Mouse (Mus musculus) cerebellum, adult 2 months (tissue): Measurements from ENCODE around the gene Whrn. TPM values are rescaled to one million over a fixed set of nuclear protein-coding genes. Genes with fewer than 3 reads are reported as not detected.
A peak's percentile ranks its signal among the peaks of the same experiment; 100 is the strongest.

ENCODE experiments used
- DNase-seq, 2 experiments: peaks; one replicate each; pipeline ENCODE4 v3.0.0; 2021
- H3K27ac ChIP-seq: fragments of 200-500 bp; 2 replicates; pipeline ENCODE4 v1.5.1; 2012; ENCODE audit warnings: low read length, control low read depth, inconsistent platforms; ENCODE audit not compliant: insufficient read depth
- H3K27me3 ChIP-seq: fragments of 200-500 bp; 2 replicates; pipeline ENCODE4 v1.6.1; 2012; ENCODE audit warnings: inconsistent platforms, mild to moderate bottlenecking, low read length, moderate library complexity; ENCODE audit not compliant: control insufficient read depth, insufficient read depth
- H3K4me1 ChIP-seq: fragments of 200-500 bp; 2 replicates; pipeline ENCODE4 v1.6.1; 2011; ENCODE audit warnings: low read length; ENCODE audit not compliant: control insufficient read depth, insufficient read depth
- H3K4me3 ChIP-seq: fragments of 200-500 bp; replicated peaks from 2 replicates; pipeline ENCODE3; 2011; ENCODE audit warnings: mild to moderate bottlenecking, low read depth, low read length, control low read depth; ENCODE audit not compliant: insufficient read depth
- CTCF ChIP-seq: fragments of 200-500 bp; IDR thresholded peaks from 2 replicates; pipeline ENCODE4 v1.5.1; 2011; ENCODE audit warnings: low read depth, mild to moderate bottlenecking, control low read depth, low read length, moderate library complexity, borderline replicate concordance; ENCODE audit not compliant: insufficient read depth
- POLR2A ChIP-seq: fragments of 200-500 bp; IDR thresholded peaks from 2 replicates; pipeline ENCODE4 v1.6.1; 2011; ENCODE audit warnings: low read length, control low read depth, borderline replicate concordance; ENCODE audit not compliant: insufficient read depth
- WGBS: fragments of 180-500 bp; shearing (Covaris S2); methylation state at CpG from one replicate; pipeline ENCODE4 v1.1.7; 2018; 5-methylcytosine and 5-hydroxymethylcytosine counted together
- polyA plus RNA-seq: library from polyadenylated mRNA; depleted of rRNA; stranded (reverse); fragments of >200 nt; gene quantifications from 2 replicates; pipeline ENCODE4 v1.2.3, GENCODE M21; 2012; rRNA removed

Gene Whrn
- polyA plus RNA-seq, 1 experiment: 91.9 TPM

GRCm38 (mm10) chr4:63368577-63368976 is 127.2 kb downstream of the Whrn start:
- 11% methylated on average over 4 of the region's 4 CpGs for WGBS
- TF ChIP-seq CTCF (peak; percentile 95), POLR2A (no peak)
- DNase-seq: peak; percentile 60 to 77
- H3K4me1 ChIP-seq: no peaks in the 10 kb centered on the region
- H3K27me3 ChIP-seq: no peaks in the 10 kb centered on the region
- no peak overlapping the region for H3K4me3 ChIP-seq
- H3K27ac ChIP-seq: no peak overlapping the region

Other genes with a start within 250 kb of the Whrn start
- not detected in 2 replicates for gene Orm1, start 151.4 kb downstream of the Whrn start, polyA plus RNA-seq
- 0.14 TPM in 1 of 2 replicates, not detected in the other for gene Orm3, start 139.8 kb downstream of the Whrn start, polyA plus RNA-seq
- not detected in 2 replicates for gene Orm2, start 133.5 kb downstream of the Whrn start, polyA plus RNA-seq
- 1.9 TPM in 2 replicates for gene Akna, start 92.6 kb downstream of the Whrn start, polyA plus RNA-seq
- 148 and 154 TPM in 2 replicates for gene Atp6v1g1, start 48.8 kb upstream of the Whrn start, polyA plus RNA-seq
- 11.8 and 12.3 TPM in 2 replicates for gene Tmem268, start 62.8 kb upstream of the Whrn start, polyA plus RNA-seq
- not detected in 2 replicates for gene Gm11213, start 109.3 kb upstream of the Whrn start, polyA plus RNA-seq
- gene Tex48, start 126.4 kb upstream of the Whrn start, polyA plus RNA-seq: not detected in 2 replicates
- gene Gm11214, start 167.4 kb upstream of the Whrn start, polyA plus RNA-seq: not detected in 2 replicates
- gene Tnfsf15, start 249.1 kb upstream of the Whrn start, polyA plus RNA-seq: 0.03 TPM in 2 replicates